Mouse (Mus musculus) neural tube, embryonic 13.5 days (tissue): ENCODE data around the gene Cyp27a1. TPM values are rescaled to one million over a fixed set of nuclear protein-coding genes. Genes with fewer than 3 reads are reported as not detected.

ENCODE experiments used
- ATAC-seq: fragments of 200-750 bp; cut with Nextera tagmentation; 2 replicates; pipeline ENCODE4 v1.8.0; 2017; ENCODE audit warnings: low read depth, mild to moderate bottlenecking, moderate TSS enrichment, moderate library complexity
- H3K27ac ChIP-seq: fragments of 300-500 bp; sonication (generic); replicated peaks from 2 replicates; pipeline ENCODE4 v1.5.1; 2015; ENCODE audit warnings: moderate library complexity, mild to moderate bottlenecking, inconsistent platforms
- H3K27me3 ChIP-seq: fragments of 300-500 bp; sonication (generic); 2 replicates; pipeline ENCODE4 v1.6.1; 2015; ENCODE audit warnings: mild to moderate bottlenecking, inconsistent platforms
- H3K36me3 ChIP-seq: fragments of 300-500 bp; sonication (generic); 2 replicates; pipeline ENCODE4 v1.6.1; 2015; ENCODE audit warnings: mild to moderate bottlenecking, inconsistent platforms
- H3K4me1 ChIP-seq: fragments of 300-500 bp; sonication (generic); replicated peaks from 2 replicates; pipeline ENCODE4 v1.6.1; 2015; ENCODE audit warnings: inconsistent platforms
- H3K4me2 ChIP-seq: fragments of 300-500 bp; sonication (generic); 2 replicates; pipeline ENCODE4 v1.6.1; 2015; ENCODE audit warnings: inconsistent platforms, mild to moderate bottlenecking, moderate library complexity
- H3K4me3 ChIP-seq: fragments of 300-500 bp; sonication (generic); 2 replicates; pipeline ENCODE4 v1.5.1; 2015; ENCODE audit warnings: mild to moderate bottlenecking, inconsistent platforms
- H3K9ac ChIP-seq: fragments of 300-500 bp; sonication (generic); 2 replicates; pipeline ENCODE4 v1.6.1; 2015; ENCODE audit warnings: moderate library complexity, mild to moderate bottlenecking, inconsistent platforms
- H3K9me3 ChIP-seq: fragments of 300-500 bp; sonication (generic); 2 replicates; pipeline ENCODE4 v1.6.1; 2016; ENCODE audit warnings: inconsistent platforms
- WGBS: fragments of 180-500 bp; shearing (Covaris S2); methylation state at CpG from one replicate; pipeline ENCODE4 v1.1.7; 2015; 5-methylcytosine and 5-hydroxymethylcytosine counted together
- polyA plus RNA-seq: library from polyadenylated mRNA; unstranded; fragments of >200 nt; fragmentation: Nextera tagmentation; extraction: Ambion mirVana; gene quantifications from 2 replicates; pipeline ENCODE4 v1.2.1, GENCODE M21; 2015

Gene Cyp27a1
- polyA plus RNA-seq, 1 experiment from 2014 or later, result 4.0 TPM

DNA sequence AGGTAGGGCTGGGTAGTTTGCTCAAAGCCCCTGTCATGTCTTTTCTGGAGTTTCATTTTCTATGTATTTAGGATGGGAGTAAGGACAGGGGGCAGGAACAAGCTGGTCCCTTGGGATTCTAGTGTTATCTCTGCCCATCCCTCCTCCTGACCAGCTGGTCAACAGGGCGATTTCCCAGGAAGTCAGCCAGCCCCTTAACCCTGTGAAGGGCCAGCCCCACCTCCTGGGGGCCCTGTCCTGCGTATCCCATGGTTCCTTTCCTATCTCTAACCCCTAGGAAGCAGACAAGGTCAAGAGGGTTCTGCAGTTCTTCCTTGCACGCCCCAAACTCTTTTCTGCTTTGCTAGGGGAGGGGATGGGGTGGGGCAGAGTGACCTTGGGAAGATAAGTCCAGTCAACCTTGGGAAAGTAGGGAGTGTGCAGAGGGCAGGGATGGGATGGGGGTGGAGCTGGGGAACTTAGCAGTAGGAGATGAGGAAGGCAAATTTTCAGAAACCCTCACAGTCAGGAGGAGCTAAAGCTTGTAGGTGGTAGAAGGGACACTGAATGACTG, 65.6 kb downstream of the Cyp27a1 start:
- WGBS, result 47% methylated on average over 3 of the region's 3 CpGs
- peaks cover 20% of the 10 kb centered on the region for H3K4me1 ChIP-seq
- H3K27ac ChIP-seq, result no peak overlapping the region
- ATAC-seq, result no peak
- H3K36me3 ChIP-seq, result no peaks in the 10 kb centered on the region
- H3K27me3 ChIP-seq, result peaks cover 96% of the 10 kb centered on the region
- no peak overlapping the region for H3K4me3 ChIP-seq
- no peaks in the 10 kb centered on the region for H3K9me3 ChIP-seq
- H3K4me2 ChIP-seq, result no peak overlapping the region
- no peak overlapping the region for H3K9ac ChIP-seq

GRCm38 (mm10) chr1:74782045-74782444, 68.7 kb downstream of the Cyp27a1 start:
- H3K9ac ChIP-seq, result no peak overlapping the region
- H3K4me3 ChIP-seq, result no peak overlapping the region
- peaks cover 27% of the 10 kb centered on the region for H3K4me1 ChIP-seq
- H3K27ac ChIP-seq, result no peak overlapping the region
- H3K9me3 ChIP-seq, result no peaks in the 10 kb centered on the region
- 15% methylated on average over 14 of the region's 14 CpGs for WGBS
- no peak overlapping the region for H3K4me2 ChIP-seq
- no peaks in the 10 kb centered on the region for H3K36me3 ChIP-seq
- H3K27me3 ChIP-seq, result peaks cover 95% of the 10 kb centered on the region
- no peak for ATAC-seq

GRCm38 (mm10) chr1:74783554-74783953, 70.2 kb downstream of the Cyp27a1 start:
- 0 out of 2 replicates have a peak, but pooled peaks have one; percentile 58 for ATAC-seq
- WGBS, result under 1% methylated on average over 13 of the region's 13 CpGs
- Histone ChIP-seq H3K4me2 (peak overlapping the region; percentile 72), H3K4me1 (peaks cover 28% of the 10 kb centered on the region), H3K4me3 (peak overlapping the region; percentile 41), H3K27ac (no peak overlapping the region), H3K9ac (peak overlapping the region; percentile 45), H3K36me3 (no peaks in the 10 kb centered on the region), H3K9me3 (no peaks in the 10 kb centered on the region), H3K27me3 (peaks cover 95% of the 10 kb centered on the region)

GRCm38 (mm10) chr1:74784041-74784759, 70.8 kb downstream of the Cyp27a1 start:
- Histone ChIP-seq H3K9me3 (no peaks in the 10 kb centered on the region), H3K27me3 (peaks cover 95% of the 10 kb centered on the region), H3K4me2 (peak overlapping the region; percentile 72), H3K4me1 (peaks cover 34% of the 10 kb centered on the region), H3K4me3 (peak overlapping the region; percentile 41), H3K36me3 (no peaks in the 10 kb centered on the region), H3K27ac (no peak overlapping the region), H3K9ac (peak overlapping the region; percentile 45)
- ATAC-seq, result peak; percentile 59; the same call in 1 of the 2 replicates
- WGBS, result under 1% methylated on average over 67 of the region's 67 CpGs

Other genes with a start within 250 kb of the Cyp27a1 start
- 46.8 and 48.9 TPM in 2 replicates for gene Cnot9, start 207.5 kb upstream of the Cyp27a1 start, polyA plus RNA-seq
- gene Plcd4, start 170.7 kb upstream of the Cyp27a1 start, polyA plus RNA-seq, result 6.5 and 8.7 TPM in 2 replicates
- 24.1 and 25.0 TPM in 2 replicates for gene Usp37, start 169.3 kb upstream of the Cyp27a1 start, polyA plus RNA-seq
- 6.7 and 7.5 TPM in 2 replicates for gene Zfp142, start 125.3 kb upstream of the Cyp27a1 start, polyA plus RNA-seq
- 21.7 and 22.2 TPM in 2 replicates for gene Bcs1l, start 125.3 kb upstream of the Cyp27a1 start, polyA plus RNA-seq
- gene Rnf25, start 112.2 kb upstream of the Cyp27a1 start, polyA plus RNA-seq, result 42.7 and 44.6 TPM in 2 replicates
- gene Stk36, start 112.1 kb upstream of the Cyp27a1 start, polyA plus RNA-seq, result 16.5 and 19.7 TPM in 2 replicates
- 7.7 and 9.7 TPM in 2 replicates for gene Ttll4, start 51.8 kb upstream of the Cyp27a1 start, polyA plus RNA-seq
- gene Prkag3, start 35.6 kb downstream of the Cyp27a1 start, polyA plus RNA-seq, result 0.39 TPM in 1 of 2 replicates, not detected in the other
- gene Wnt6, start 58.3 kb downstream of the Cyp27a1 start, polyA plus RNA-seq, result 8.9 and 10.0 TPM in 2 replicates
- gene Wnt10a, start 77.9 kb downstream of the Cyp27a1 start, polyA plus RNA-seq, result 0.13 and 0.15 TPM in 2 replicates
- gene Cdk5r2, start 141.4 kb downstream of the Cyp27a1 start, polyA plus RNA-seq, result 7.8 and 9.0 TPM in 2 replicates
- gene Fev, start 171.8 kb downstream of the Cyp27a1 start, polyA plus RNA-seq, result 0.26 TPM in 1 of 2 replicates, not detected in the other
- 0.85 TPM in 1 of 2 replicates, not detected in the other for gene Cryba2, start 179.6 kb downstream of the Cyp27a1 start, polyA plus RNA-seq
- 0.04 and 0.14 TPM in 2 replicates for gene Cfap65, start 222.0 kb downstream of the Cyp27a1 start, polyA plus RNA-seq
- gene Ihh, start 238.1 kb downstream of the Cyp27a1 start, polyA plus RNA-seq, result 0.26 and 0.29 TPM in 2 replicates